Mouse (Mus musculus): ENCODE data around the gene Ece1. TPM values are rescaled to one million over a fixed set of nuclear protein-coding genes. Genes with fewer than 3 reads are reported as not detected.

Ece1 gene
- polyA plus RNA-seq, 2 experiments from 2014 or later: 17.2 to 18.6 TPM

GRCm38 (mm10) chr4:137919116-137919515 is 57.1 kb downstream of the Ece1 start:
- no peak for ATAC-seq

GRCm38 (mm10) chr4:137920005-137920404 is 58.0 kb downstream of the Ece1 start:
- no peak for ATAC-seq

GRCm38 (mm10) chr4:137920500-137920961 is 58.5 kb downstream of the Ece1 start:
- no peak for ATAC-seq

GRCm38 (mm10) chr4:137921510-137921909 is 59.5 kb downstream of the Ece1 start:
- ATAC-seq: no peak

GRCm38 (mm10) chr4:137923052-137923451 is 61.0 kb downstream of the Ece1 start:
- no peak for ATAC-seq

GRCm38 (mm10) chr4:137925176-137925575 is 63.1 kb downstream of the Ece1 start:
- no peak for ATAC-seq

GRCm38 (mm10) chr4:137926161-137926560 is 64.1 kb downstream of the Ece1 start:
- no peak for ATAC-seq

- no peak for ATAC-seq
Measured at GRCm38 (mm10) chr4:137927136-137927535, 65.1 kb downstream of the Ece1 start.

- no peak for ATAC-seq
Measured at GRCm38 (mm10) chr4:137927741-137928535, 65.9 kb downstream of the Ece1 start.

GRCm38 (mm10) chr4:137928813-137929212 is 66.8 kb downstream of the Ece1 start:
- ATAC-seq: no peak

- no peak for ATAC-seq
Measured at GRCm38 (mm10) chr4:137929341-137930016, 67.4 kb downstream of the Ece1 start.

- ATAC-seq: no peak
Measured at GRCm38 (mm10) chr4:137930500-137931008, 68.5 kb downstream of the Ece1 start.

- ATAC-seq: no peak
Measured at GRCm38 (mm10) chr4:137931009-137931757, 69.1 kb downstream of the Ece1 start.

GRCm38 (mm10) chr4:137932554-137933178 is 70.6 kb downstream of the Ece1 start:
- ATAC-seq: no peak

GRCm38 (mm10) chr4:137933328-137933727 is 71.3 kb downstream of the Ece1 start:
- ATAC-seq: no peak

- no peak for ATAC-seq
Measured at GRCm38 (mm10) chr4:137936134-137936533, 74.1 kb downstream of the Ece1 start.

- ATAC-seq: no peak
Measured at GRCm38 (mm10) chr4:137940061-137940460, 78.0 kb downstream of the Ece1 start.

GRCm38 (mm10) chr4:137941131-137941844 is 79.3 kb downstream of the Ece1 start:
- ATAC-seq: no peak

- ATAC-seq: no peak
Measured at GRCm38 (mm10) chr4:137941871-137942781, 80.1 kb downstream of the Ece1 start.

- no peak for ATAC-seq
Measured at GRCm38 (mm10) chr4:137942782-137943486, 80.9 kb downstream of the Ece1 start.

Measured in activated CD4-positive, CD25-positive, alpha-beta regulatory T cell, adult 4 months (primary cell).